Mouse (Mus musculus) skeletal muscle tissue, adult 2 months (tissue): Measurements from ENCODE around the gene Tenm4.
A peak's percentile ranks its signal among the peaks of the same experiment; 100 is the strongest.
"Not testable (repeated sequence)": the region's sequence is repeated elsewhere in the genome, so short reads cannot be mapped to it uniquely, and the experiment has no call there.

Source experiments
- DNase-seq: peaks from one replicate; pipeline ENCODE4 v3.0.0-alpha.2; 2012; ENCODE audit warnings: low read depth, low spot score

Tenm4 gene

DNA sequence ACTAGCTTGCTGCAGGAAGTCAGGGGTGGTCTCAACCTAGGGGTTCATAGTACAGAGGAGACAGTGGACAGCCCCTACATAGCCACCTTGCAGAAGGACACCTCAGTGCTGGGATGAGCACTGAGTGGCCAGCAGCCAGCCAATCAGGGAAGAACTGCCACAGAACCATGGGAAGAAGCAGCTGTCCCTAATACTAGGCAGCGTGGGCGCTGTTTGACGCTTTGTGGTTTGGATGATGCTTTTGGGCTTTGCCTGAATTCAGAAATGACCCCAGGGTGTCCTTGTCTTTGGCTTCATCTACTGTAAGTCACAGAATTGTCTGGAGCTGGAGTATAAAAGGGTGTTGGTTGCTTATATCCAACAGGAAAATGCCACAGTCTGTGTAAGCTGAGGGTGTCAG lies 397.0 kb downstream of the Tenm4 start:
- DNase-seq = peak; percentile 18

DNA sequence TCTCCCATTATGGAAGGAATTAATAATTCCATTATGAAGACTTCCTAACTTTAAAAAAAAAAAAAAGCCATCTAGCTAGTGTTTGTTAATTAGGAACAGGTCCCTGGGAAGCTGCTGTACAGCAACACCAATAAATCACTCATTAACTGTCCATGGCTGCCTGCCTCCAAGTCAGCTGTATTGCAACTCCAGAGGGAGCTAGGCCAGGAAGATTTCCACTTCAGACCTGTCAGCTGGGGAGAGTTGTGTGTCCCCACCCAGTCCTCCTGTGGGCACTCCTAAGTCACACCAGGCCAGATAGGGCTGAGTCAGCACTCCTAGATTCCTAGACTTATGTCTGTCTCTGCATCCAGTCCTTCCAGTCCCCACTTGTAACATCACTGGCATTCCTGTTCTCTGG lies 399.9 kb downstream of the Tenm4 start:
- DNase-seq = no peak

DNA sequence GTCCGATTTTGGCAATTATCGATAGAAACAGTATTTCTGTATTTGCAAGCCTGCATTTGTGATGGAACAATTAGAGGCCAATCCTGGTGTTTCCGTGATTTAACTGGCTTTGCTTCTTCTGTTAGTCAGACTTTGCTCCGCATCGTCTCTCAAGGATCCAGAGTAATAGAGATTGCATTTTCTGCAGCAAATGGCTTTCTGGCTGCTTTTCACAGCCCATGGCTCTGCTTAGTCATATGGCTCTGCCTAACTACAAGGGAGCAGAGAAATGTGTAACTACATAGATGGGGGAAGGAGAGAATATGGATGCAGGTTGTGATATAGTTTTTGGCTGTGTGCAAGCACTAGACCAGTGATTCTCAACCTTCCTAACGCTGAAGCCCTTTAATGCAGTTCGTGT lies 401.9 kb downstream of the Tenm4 start:
- DNase-seq = no peak

DNA sequence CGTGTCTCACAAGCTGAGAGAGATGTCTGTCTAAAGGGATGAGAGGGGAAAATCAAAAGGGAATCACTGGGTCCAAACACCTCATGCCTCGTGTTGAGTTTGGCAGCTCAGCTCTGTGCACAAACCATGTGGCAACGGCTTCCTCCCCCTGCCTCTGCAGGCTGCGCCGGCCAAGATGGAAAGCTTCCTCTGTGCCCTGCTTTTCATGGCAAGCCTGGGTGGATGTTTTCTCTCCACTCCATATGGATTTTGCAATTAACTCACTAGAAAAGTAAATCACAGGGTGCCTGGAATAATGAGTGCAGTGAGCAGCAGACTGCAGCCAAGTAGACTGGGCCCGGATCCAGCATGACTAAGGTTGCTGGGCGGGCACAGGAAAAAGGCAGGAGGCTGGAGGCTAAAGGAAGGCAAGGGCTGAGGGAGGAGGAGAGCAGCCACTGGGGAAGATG lies 404.2 kb downstream of the Tenm4 start:
- peak; percentile 42 for DNase-seq

DNA sequence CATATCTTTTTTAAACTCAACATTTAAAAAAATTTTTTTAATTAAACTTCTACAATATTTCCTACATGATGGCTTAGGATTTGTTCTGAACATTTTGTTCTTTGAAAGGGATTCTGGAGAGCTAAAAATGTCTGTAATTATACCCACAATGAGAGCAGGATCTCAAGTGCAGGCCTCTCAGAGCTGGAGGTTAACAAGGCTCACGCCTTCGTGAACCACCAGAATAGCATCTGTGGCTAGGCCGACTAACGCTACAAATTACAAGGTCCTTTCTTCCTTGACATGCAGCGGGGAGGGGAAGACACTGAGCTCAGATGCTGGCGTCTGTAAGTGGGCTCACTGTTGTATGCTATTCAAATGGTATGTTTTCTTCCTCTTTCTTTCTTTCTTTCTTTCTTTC lies 411.7 kb downstream of the Tenm4 start:
- no peak for DNase-seq

DNA sequence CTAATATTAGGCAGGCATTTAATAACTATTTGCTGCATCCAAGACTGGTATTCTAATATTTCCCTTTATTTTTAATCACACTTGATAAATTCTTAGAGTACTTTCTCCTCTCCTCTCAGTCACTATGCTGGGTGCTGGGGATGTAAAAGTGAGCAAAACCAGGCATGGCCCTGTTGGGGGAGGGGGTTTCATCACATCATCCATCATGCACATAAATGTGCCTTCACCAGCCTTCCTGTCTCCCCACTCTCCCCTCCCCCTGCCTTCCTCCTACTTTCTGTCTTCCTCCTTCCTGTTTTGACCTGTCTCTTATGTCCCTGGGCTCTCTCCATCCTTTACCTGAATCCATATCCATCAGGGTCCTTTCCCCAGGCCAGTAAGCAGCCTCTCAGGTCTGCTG lies 416.4 kb downstream of the Tenm4 start:
- no peak for DNase-seq

DNA sequence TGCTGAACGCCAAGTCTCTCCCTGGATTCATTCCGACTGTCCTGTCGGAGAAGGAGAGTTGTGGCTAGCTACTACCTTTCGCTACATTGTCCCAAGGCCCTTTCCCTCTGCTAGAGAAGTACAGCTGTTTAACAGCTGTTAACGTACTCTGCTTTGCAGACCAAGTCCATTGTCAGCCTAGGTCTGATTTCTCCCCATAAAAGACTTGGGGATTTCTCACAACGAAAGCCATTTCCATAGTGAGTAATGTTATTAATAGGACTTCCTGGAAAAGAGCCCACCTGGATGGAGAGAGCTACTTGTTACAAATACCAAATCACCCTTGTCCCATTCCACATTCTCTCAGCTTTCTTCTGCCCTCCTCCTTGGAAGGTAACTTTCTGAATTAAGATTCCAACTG lies 417.5 kb downstream of the Tenm4 start:
- DNase-seq = no peak

DNA sequence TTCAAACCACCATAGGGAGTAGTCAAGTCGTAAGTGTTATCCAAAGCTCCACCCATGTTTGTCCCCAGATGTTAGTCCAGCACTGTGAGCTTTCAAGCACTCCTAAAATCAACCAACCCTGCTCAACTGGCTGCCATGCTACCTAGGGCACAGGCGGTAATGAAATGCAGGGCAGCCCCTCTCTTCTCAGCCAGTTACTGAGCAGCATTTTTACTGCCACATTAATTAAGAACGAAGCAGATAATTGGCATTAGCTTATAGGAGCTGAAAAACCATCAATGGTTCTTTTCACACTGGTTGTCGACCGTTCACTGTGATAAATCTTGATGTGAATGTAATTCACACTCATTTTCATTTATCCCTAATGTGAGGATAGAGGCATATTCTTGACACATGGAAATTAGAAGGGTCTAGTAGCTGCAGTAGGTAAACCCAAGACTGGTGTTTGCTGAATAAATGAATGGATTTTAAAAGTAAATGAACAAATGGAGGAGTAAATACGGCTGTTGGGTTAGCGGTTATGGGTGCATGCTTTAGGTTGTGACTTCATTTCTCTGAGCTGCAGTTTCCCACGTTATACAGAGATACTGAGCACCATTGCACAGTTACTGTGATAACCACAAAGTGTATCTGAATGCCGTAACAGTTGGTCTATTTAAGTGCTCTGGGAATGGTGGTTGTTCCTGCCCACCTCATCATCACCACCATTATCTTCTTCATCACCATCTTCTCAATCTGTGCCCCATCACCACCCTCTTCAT lies 424.7 kb downstream of the Tenm4 start:
- DNase-seq = no peak

DNA sequence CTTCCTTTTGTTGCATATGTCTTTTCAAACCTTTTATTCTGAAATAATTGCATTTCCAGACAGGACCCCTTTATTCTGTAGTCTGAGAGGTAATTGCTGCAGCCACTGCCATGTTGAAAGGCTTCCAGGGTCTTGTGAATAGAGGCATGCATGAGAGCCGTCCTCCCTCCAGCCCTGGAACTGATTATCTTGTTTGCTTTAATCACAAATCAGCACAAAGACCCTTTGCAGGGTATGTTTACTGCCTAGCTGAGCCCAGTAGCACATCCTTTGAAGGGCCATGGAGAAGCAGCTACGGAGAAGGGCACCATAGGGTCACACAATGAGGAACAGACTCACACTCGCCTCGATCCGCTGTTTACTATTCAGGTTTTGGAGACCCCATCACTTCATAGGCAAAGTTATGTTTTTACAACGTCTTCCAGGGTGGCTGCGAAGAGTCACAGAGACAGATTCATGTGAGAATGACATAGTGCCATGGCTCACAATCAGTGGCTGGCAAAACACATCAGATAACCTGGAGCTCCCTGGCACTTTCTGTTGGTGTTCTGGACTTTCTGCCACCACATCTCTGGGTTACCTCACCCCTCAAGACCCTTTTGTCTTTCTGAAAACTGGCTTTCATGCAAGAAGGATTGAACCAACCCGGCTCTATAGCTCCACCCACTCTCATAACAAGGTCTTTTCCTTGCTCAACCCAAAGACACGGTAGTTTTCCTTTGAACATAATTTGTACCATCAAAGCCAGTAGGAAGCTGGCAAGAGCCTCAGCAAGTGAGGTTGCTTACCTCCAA lies 425.6 kb downstream of the Tenm4 start:
- DNase-seq = no peak

DNA sequence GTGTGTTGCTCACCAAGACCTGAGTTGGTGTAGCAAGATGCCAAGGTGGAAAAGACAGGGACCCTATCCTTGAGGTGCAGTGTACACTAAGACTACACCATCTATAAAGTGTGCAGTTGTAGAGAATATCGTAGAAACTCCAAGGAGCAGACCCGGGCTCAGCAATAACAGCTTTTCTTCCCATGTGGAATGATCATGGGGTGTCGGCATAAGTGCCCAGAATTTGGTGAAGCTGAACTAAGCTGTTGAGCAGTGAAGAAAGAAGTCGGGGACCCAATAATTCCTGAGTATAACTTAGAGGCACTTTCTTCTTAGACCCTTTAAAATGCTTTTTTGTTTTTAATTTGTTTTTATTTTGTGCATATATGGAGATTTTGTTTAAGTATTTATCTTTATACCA lies 426.8 kb downstream of the Tenm4 start:
- DNase-seq = no peak

DNA sequence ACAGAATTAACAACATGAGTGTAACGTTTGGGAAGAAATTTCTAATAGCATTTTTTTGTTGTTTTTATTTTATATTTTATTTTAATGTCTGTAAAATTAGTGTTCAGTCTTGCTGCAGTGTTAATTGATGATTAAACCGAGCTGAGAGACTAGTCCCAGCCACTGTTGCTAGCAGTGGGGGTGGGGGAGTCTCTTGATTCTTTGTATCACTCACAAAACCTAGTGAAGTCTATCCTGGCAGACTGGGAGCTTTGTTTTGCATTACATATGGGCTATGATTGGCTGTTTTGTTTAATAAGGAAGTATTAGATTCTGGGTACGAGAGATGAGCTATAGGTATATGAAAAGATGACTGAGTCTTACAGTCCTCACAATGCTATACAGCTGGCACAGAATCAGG lies 428.0 kb downstream of the Tenm4 start:
- no peak for DNase-seq

DNA sequence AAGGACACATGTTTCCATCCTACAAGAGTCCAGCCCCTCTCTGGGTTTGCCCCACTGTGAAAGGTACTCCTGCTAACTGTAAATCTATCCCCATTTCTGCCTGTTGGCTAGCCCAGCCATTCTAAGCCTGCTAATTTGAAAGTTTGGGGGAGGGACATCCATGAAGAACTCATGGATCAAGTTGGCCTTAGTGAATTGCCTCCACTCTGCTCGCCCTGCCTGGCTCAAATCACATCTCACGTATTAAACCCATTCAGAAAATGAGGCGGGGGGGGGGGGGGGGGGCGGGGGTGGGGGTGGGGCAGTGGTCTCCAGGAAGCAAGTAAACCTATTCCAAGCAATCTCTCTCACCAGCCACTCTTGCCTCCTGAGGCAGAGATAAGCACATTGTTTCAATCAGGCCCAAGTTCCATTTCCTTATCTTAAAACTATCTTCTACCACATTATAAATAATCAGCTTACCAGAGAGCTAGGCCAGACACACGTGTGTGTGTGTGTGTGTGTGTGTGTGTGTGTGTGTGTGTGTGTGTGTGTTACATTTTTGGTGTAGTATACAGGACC lies 429.4 kb downstream of the Tenm4 start:
- no peak for DNase-seq

DNA sequence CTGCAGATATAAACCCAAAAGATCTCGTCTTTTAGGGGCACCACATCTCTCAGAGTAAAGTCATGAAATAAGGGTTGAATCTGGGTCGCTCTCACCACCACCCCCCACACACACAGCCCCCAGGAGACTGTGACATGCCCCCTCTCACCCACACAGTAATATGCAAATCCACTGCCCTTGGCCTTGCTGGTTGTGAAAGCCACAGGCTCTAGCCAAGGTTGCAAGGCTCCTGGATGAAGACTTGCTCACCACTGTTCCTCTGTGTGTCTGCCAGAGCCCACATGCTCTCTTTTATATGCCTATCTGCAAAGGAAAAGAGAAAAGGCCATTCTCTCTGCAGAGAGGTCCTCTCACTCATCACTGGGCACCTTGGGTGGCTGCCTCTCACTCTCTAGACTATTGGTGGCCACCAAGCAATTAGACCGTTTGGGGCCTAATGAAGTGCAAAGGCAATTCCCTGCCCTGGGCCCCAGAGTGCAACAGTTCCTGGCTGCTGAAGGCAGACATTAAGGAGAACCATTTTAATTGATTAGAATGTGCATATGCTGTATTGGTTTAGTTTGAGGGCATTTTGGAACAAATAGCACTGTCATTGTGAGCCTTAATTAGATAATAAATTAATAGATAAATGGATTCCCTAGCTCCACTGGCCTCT lies 433.2 kb downstream of the Tenm4 start:
- no peak for DNase-seq

DNA sequence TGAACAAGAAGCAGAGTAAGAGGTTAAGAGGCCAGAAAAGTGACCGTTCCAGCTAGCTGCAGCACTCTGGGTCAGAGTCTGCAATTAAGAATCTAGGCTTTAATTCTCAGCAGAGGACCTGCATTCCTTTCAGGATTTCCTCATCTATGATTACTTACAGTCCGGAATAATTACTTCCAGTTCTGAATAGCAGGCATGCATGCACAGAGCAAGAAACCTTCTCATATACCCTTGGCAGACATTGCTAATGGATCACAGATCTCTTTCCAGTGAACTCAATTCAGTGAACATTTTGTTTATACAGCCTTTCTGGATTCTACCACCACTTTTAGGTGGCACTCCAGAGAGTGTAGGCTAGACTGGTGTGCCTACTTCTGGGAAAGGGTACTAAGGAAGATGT lies 434.3 kb downstream of the Tenm4 start:
- DNase-seq = no peak

DNA sequence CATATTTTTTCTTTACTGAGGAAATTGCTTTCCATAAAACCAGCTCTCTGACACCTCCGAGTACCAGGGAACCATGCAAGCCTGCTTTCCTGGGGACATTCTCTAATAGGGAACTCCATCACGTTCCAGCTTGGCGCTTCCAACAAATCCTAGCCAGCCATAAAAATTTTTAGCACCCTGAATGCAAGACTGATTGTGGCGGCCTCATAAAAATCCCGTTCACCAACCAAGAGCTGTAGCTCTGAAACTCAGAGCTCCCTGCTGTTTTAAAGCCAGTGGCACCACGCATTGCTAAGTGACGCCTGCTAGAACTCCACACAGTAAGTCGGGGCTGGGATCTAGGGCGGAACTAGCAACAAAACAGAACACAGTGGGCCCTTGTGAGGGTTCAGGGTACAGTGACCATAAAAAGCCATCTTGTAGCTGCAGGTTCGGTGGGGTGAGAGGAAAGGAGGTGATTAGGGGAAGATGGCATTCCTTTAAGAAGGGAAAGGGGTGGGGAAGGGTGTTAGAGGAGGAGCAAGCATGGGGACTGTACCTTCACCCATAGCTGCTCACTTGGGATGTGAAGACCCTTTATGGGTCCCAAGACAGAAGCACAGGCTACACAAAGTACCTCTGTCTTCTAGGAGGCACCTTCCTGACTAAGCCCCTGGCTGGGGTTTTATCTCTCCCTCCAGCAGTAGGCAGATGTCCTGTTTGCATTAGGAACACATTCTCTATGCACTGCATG lies 439.0 kb downstream of the Tenm4 start:
- no peak for DNase-seq

DNA sequence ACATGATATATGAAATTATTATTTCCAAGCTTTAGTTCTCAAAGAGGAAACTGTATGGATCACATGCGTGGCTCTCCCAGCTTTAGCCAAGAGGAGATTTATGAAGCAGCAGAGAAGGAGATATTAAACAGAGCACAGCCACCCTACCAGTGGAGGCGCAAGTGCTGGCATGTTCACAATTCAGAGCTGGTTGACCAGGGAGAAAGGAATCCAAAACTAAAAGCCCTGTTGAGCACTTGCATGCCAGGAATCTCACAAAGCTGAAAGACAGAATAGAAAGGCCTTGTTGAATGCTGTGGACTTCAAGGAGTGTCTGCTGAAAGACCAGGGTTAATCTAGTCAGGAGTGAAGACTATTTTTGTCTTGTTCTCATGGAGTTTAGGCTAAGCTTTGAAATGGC lies 446.3 kb downstream of the Tenm4 start:
- DNase-seq = no peak

DNA sequence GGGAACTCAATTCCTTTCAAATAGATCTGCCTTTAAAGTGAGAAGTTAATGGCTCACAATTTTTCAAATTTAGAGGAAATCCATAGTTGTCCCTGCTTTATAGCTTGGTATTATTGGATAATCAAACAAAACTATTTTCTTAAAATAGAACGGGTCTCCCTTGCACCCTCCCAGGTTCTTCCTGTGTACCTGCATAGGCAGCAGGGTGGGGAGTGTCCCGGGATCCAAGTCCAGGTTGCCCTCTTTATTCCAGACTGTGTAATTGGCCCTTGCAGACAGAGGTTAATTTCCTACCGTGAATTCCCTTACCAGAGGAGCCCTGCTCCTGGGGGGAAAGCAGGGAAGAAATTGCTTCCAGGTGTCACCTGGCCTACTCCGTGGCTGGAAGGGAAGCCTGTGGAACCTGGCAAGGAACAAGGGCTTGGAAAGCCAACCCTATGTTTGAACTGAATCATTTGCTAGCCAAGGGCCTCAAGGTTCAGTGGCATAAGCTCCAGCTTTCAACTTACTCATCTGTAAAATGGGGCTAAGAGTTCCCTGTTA lies 449.0 kb downstream of the Tenm4 start:
- DNase-seq = no peak

DNA sequence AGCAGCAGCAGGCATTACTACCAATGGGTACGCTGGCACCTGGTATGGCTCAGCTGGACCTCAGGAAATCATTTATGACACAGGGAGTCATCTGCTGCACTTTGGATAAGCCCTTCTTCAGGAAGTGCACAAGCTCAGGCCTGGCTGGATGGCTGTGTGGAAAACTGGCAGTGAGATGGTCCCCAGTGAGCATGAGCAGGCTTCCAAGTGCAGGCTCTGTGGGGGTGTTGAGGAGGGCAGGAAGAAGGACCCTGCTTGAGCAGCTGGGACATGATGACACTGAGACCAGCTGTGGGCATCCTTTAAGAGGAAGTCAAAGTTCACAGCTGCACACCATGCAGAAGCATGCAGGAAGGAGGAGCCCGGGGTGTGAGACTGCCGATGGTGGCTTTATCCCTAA lies 455.3 kb downstream of the Tenm4 start:
- DNase-seq = peak; percentile 30

DNA sequence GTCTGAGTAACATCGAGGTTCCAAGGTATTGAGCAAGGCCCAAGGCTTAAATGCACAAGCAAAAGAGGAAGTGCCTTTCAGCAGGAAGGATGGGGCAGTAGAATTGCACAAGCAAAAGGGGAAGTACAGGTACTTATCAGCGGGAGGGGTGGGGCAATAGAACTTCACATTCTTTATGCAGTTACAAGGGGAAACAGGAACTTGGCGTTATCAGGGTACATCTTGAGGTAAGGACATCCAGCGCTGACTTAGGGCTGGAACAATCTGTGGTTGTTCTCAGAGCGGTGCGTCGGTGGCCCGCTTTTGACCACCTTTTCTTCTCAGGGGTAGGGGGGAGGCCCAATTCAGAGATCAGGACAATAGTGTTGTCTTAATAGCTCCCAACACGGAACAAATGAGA lies 459.5 kb downstream of the Tenm4 start:
- not testable (repeated sequence) for DNase-seq

DNA sequence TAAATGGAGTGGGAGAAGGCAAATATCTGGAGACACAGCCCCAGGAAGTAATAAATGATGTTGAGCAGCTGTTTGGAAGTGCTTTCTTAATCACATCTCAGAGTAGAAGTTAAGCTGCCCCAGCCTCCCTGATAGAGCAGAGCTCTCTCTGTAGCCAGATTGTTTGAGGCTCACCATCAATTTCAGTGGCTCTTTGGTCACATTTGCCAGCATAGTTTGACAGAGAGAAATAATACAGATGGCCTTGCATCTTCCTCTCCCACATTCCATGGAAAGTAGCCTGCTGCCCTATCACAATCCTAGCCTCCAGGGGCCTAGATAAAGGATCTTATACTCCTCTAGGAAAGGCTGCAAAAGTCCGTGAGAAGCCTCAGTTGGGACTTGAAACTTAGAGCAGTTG lies 462.0 kb downstream of the Tenm4 start:
- peak; percentile 18 for DNase-seq

DNA sequence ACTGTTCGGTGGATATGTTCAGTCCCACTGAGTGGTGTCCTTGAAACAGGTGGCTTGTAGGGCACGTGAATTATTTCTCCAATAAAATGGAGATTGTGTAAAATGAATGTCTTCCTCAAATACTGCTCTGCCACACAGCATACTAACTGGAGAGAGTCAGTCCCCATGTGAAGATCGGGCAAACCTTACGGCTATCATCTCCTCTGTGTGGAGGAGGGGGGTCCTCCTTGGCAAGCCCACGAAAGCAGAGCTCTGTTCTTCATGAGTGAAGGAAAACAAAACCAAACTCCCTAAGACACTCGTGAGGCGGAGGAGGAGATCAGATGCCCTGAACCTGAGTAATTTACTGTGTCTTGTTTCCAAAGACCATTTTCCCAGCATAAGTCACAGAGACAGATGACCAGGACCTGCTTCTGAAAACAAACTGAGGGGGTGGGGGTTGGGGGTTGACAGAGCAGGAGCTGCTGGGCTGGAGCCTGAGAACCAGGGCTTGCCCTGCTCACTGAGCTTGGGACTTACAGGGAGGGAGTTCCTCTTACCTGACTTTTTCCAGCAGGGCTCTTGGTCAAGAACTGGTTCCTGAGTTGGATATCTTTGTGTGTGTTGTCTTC lies 464.9 kb downstream of the Tenm4 start:
- DNase-seq = no peak
